Mouse (Mus musculus) neural tube, embryonic 15.5 days (tissue): Measurements from ENCODE around the gene Cntnap4. TPM values are rescaled to one million over a fixed set of nuclear protein-coding genes. Genes with fewer than 3 reads are reported as not detected.

Experiments used
- ATAC-seq: fragments of 200-750 bp; cut with Nextera tagmentation; 2 replicates; pipeline ENCODE4 v1.8.0; 2017; ENCODE audit warnings: mild to moderate bottlenecking, moderate TSS enrichment, moderate library complexity; ENCODE audit not compliant: low FRiP score
- H3K27ac ChIP-seq: fragments of 300-500 bp; sonication (generic); replicated peaks from 2 replicates; pipeline ENCODE4 v1.5.1; 2015; ENCODE audit warnings: mild to moderate bottlenecking, inconsistent platforms
- H3K27me3 ChIP-seq: fragments of 300-500 bp; sonication (generic); replicated peaks from 2 replicates; pipeline ENCODE4 v1.6.1; 2015; ENCODE audit warnings: inconsistent platforms
- H3K36me3 ChIP-seq: fragments of 300-500 bp; sonication (generic); 2 replicates; pipeline ENCODE4 v1.6.1; 2015; ENCODE audit warnings: inconsistent platforms
- H3K4me1 ChIP-seq: fragments of 300-500 bp; sonication (generic); 2 replicates; pipeline ENCODE4 v1.6.1; 2015; ENCODE audit warnings: inconsistent platforms
- H3K4me2 ChIP-seq: fragments of 300-500 bp; sonication (generic); 2 replicates; pipeline ENCODE4 v1.6.1; 2015; ENCODE audit warnings: inconsistent platforms, mild to moderate bottlenecking, moderate library complexity
- H3K4me3 ChIP-seq: fragments of 300-500 bp; sonication (generic); replicated peaks from 2 replicates; pipeline ENCODE4 v1.5.1; 2015; ENCODE audit warnings: mild to moderate bottlenecking, inconsistent platforms
- H3K9ac ChIP-seq: fragments of 300-500 bp; sonication (generic); replicated peaks from 2 replicates; pipeline ENCODE4 v1.6.1; 2015; ENCODE audit warnings: mild to moderate bottlenecking, inconsistent platforms
- H3K9me3 ChIP-seq: fragments of 300-500 bp; sonication (generic); replicated peaks from 2 replicates; pipeline ENCODE4 v1.6.1; 2016; ENCODE audit warnings: inconsistent platforms
- WGBS: fragments of 180-500 bp; shearing (Covaris S2); methylation state at CpG from one replicate; pipeline ENCODE4 v1.1.7; 2015; ENCODE audit warnings: mixed read lengths; 5-methylcytosine and 5-hydroxymethylcytosine counted together
- polyA plus RNA-seq: library from polyadenylated mRNA; unstranded; fragments of >200 nt; fragmentation: Nextera tagmentation; extraction: Ambion mirVana; gene quantifications from 2 replicates; pipeline ENCODE4 v1.2.1, GENCODE M21; 2015

Cntnap4 gene
- polyA plus RNA-seq, 1 experiment from 2014 or later: 18.5 TPM

GRCm38 (mm10) chr8:112610121-112610520 is 40.3 kb downstream of the Cntnap4 start:
- no peaks in the 10 kb centered on the region for H3K27me3 ChIP-seq
- no peaks in the 10 kb centered on the region for H3K9me3 ChIP-seq
- H3K27ac ChIP-seq: no peak overlapping the region
- H3K4me3 ChIP-seq: no peak overlapping the region
- H3K9ac ChIP-seq: no peak overlapping the region
- 85% methylated on average over 6 of the region's 6 CpGs for WGBS
- H3K4me1 ChIP-seq: no peaks in the 10 kb centered on the region
- H3K36me3 ChIP-seq: no peaks in the 10 kb centered on the region
- no peak for ATAC-seq
- H3K4me2 ChIP-seq: no peak overlapping the region

GRCm38 (mm10) chr8:112628791-112629190 is 58.9 kb downstream of the Cntnap4 start:
- 82% methylated on average over 7 of the region's 7 CpGs for WGBS
- Histone ChIP-seq H3K36me3 (no peaks in the 10 kb centered on the region), H3K9me3 (no peaks in the 10 kb centered on the region), H3K27me3 (no peaks in the 10 kb centered on the region), H3K4me1 (no peaks in the 10 kb centered on the region), H3K9ac (no peak overlapping the region), H3K4me2 (no peak overlapping the region), H3K4me3 (no peak overlapping the region), H3K27ac (no peak overlapping the region)
- ATAC-seq: no peak

- Histone ChIP-seq H3K4me3 (no peak overlapping the region), H3K9me3 (no peaks in the 10 kb centered on the region), H3K9ac (no peak overlapping the region), H3K4me2 (no peak overlapping the region), H3K27ac (no peak overlapping the region), H3K27me3 (no peaks in the 10 kb centered on the region), H3K36me3 (no peaks in the 10 kb centered on the region), H3K4me1 (no peaks in the 10 kb centered on the region)
- ATAC-seq: no peak
- WGBS: 91% methylated on average over 4 of the region's 4 CpGs
Observed at GRCm38 (mm10) chr8:112652657-112653056, 82.8 kb downstream of the Cntnap4 start.

DNA sequence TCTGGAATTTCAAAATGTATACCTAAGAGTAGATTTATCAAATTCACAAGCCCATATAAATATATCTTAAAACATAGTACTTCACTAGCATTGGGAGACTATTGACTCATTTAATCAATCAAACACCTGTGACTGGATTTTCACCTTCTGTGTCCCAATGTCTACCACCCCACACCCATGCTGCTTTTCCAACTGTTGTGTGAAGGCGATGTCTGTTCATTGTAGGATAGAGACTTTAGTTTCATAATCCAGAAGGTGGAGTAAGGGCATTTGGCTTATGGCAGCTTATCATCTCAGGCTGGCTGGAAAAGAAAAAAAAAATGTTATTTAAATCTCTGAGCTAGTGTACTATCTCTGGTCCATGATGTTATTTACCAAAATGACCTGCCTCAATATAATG is 83.4 kb downstream of the Cntnap4 start:
- Histone ChIP-seq H3K4me1 (no peaks in the 10 kb centered on the region), H3K4me3 (no peak overlapping the region), H3K27me3 (no peaks in the 10 kb centered on the region), H3K9me3 (no peaks in the 10 kb centered on the region), H3K27ac (no peak overlapping the region), H3K9ac (no peak overlapping the region), H3K4me2 (no peak overlapping the region), H3K36me3 (no peaks in the 10 kb centered on the region)
- 95% methylated on average over 1 of the region's 1 CpGs for WGBS
- ATAC-seq: no peak

- WGBS: 75% methylated on average over 3 of the region's 3 CpGs
- no peak overlapping the region for H3K9ac ChIP-seq
- no peaks in the 10 kb centered on the region for H3K36me3 ChIP-seq
- no peaks in the 10 kb centered on the region for H3K27me3 ChIP-seq
- no peaks in the 10 kb centered on the region for H3K9me3 ChIP-seq
- ATAC-seq: no peak
- H3K4me3 ChIP-seq: no peak overlapping the region
- no peak overlapping the region for H3K4me2 ChIP-seq
- H3K27ac ChIP-seq: no peak overlapping the region
- no peaks in the 10 kb centered on the region for H3K4me1 ChIP-seq
Observed at GRCm38 (mm10) chr8:112653994-112654393, 84.2 kb downstream of the Cntnap4 start.

DNA sequence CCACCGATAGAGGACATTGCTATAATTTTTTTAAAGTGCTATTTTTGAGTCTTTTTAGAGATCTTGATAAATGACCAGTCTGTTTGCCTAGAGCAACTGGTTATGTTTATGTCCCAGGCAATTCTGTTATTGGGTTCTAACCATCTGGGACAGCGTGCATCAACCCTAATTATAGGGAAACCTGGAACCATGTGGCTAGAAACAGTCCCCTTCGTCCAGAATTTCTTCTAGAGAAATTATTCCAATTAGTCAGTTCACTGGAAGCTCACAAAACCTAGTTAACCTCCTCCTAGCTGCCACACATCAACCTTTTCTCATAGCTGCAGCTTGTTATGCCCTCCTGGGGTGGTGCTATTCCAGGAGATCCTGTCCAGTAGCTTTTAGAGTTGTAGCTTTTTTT is 94.2 kb downstream of the Cntnap4 start:
- 54% methylated on average over 3 of the region's 3 CpGs for WGBS
- Histone ChIP-seq H3K27ac (no peak overlapping the region), H3K4me2 (no peak overlapping the region), H3K4me1 (0 out of 2 replicates have a peak, but pooled peaks cover 3% of the 10 kb centered on the region), H3K4me3 (no peak overlapping the region), H3K9me3 (no peaks in the 10 kb centered on the region), H3K36me3 (no peaks in the 10 kb centered on the region), H3K27me3 (no peaks in the 10 kb centered on the region), H3K9ac (no peak overlapping the region)
- no peak for ATAC-seq

GRCm38 (mm10) chr8:112674671-112675070 is 104.8 kb downstream of the Cntnap4 start:
- H3K9ac ChIP-seq: no peak overlapping the region
- H3K27ac ChIP-seq: no peak overlapping the region
- no peak for ATAC-seq

DNA sequence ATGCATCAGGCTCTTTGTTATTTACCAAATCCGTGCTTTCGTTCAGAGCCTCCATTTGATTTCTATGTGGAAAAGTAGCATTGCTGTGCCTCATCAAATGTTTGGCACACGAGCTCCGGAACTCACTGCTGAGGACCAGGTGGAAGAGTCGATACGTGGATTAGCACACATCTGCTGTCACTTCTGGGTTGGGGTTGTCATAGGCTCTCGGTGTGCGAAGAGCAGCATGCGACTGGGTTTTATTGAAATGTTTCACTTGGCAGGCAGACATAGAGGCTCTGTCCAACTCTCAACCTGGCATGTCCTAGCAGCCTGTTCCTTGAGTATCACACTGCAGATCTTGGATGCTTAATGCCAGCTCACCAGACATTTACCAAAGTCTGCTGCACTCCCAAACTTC is 111.9 kb downstream of the Cntnap4 start:
- Histone ChIP-seq H3K9me3 (no peaks in the 10 kb centered on the region), H3K9ac (no peak overlapping the region), H3K4me3 (no peak overlapping the region), H3K4me2 (no peak overlapping the region), H3K27ac (no peak overlapping the region), H3K27me3 (no peaks in the 10 kb centered on the region), H3K36me3 (no peaks in the 10 kb centered on the region), H3K4me1 (no peaks in the 10 kb centered on the region)
- ATAC-seq: no peak
- WGBS: 85% methylated on average over 9 of the region's 9 CpGs

More at GRCm38 (mm10) chr8:112674671-112675070, 104.8 kb downstream of the Cntnap4 start:
- Histone ChIP-seq H3K27me3 (no peaks in the 10 kb centered on the region), H3K4me1 (no peaks in the 10 kb centered on the region), H3K4me3 (no peak overlapping the region), H3K4me2 (no peak overlapping the region), H3K36me3 (no peaks in the 10 kb centered on the region), H3K9me3 (no peaks in the 10 kb centered on the region)
- WGBS: 63% methylated on average over 1 of the region's 1 CpGs

- Histone ChIP-seq H3K27ac (no peak overlapping the region), H3K9ac (no peak overlapping the region), H3K27me3 (no peaks in the 10 kb centered on the region), H3K4me2 (no peak overlapping the region), H3K4me3 (no peak overlapping the region), H3K4me1 (no peaks in the 10 kb centered on the region), H3K36me3 (no peaks in the 10 kb centered on the region), H3K9me3 (no peaks in the 10 kb centered on the region)
- ATAC-seq: no peak
Observed at GRCm38 (mm10) chr8:112695708-112696107, 125.9 kb downstream of the Cntnap4 start.

DNA sequence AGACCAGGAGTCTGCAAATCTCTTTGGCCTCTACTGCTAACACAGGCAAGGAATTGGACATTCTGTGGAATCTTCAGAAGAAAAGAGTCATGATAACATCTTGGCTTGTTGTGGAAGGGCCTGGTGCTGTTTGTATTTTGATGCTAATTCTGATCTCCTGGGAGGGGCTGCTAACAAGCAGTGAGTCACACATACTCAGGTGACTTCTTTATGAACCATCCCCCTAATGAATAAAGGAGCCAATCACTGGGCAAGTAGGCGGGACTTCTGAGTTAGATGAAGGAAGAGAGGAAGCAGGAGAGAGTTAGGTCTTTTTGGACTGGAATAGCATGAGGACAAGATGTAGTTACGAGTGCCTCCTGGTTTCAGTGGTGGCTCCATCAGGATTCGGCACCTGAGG is 128.3 kb downstream of the Cntnap4 start:
- Histone ChIP-seq H3K9me3 (no peaks in the 10 kb centered on the region), H3K27ac (no peak overlapping the region), H3K4me1 (no peaks in the 10 kb centered on the region), H3K4me3 (no peak overlapping the region), H3K36me3 (no peaks in the 10 kb centered on the region), H3K4me2 (no peak overlapping the region), H3K9ac (no peak overlapping the region), H3K27me3 (no peaks in the 10 kb centered on the region)
- WGBS: 86% methylated on average over 3 of the region's 3 CpGs
- no peak for ATAC-seq

- Histone ChIP-seq H3K9me3 (no peaks in the 10 kb centered on the region), H3K27me3 (no peaks in the 10 kb centered on the region), H3K27ac (no peak overlapping the region), H3K4me1 (no peaks in the 10 kb centered on the region), H3K4me2 (no peak overlapping the region), H3K4me3 (no peak overlapping the region), H3K9ac (no peak overlapping the region), H3K36me3 (no peaks in the 10 kb centered on the region)
- 72% methylated on average over 3 of the region's 3 CpGs for WGBS
- no peak for ATAC-seq
Observed at GRCm38 (mm10) chr8:112716982-112717381, 147.1 kb downstream of the Cntnap4 start.

DNA sequence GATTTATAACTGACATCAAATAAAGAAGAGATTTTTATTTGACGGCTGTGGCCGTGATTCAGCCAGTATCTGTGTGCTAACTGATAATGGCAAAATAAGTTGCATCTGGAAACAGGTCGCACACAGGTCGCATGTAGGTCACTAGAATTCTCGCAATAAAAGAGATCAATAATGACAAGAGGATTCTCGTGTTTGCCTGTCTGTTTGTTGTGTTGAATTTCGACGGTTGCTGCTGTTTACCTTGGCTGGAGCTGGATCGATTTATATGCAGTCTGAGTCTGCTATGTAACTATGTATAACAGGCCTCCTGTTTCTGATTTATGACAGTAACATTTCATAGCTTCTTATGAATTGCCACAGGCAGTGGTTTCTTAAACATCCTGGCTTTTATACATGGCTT is 155.1 kb downstream of the Cntnap4 start:
- WGBS: 62% methylated on average over 9 of the region's 9 CpGs
- Histone ChIP-seq H3K4me3 (no peak overlapping the region), H3K4me1 (no peaks in the 10 kb centered on the region), H3K4me2 (no peak overlapping the region), H3K9ac (no peak overlapping the region), H3K9me3 (no peaks in the 10 kb centered on the region), H3K36me3 (no peaks in the 10 kb centered on the region), H3K27me3 (no peaks in the 10 kb centered on the region), H3K27ac (no peak overlapping the region)
- ATAC-seq: no peak
